Mouse (Mus musculus) small intestine, adult 2 months (tissue): ENCODE measurements around the gene Oit1. TPM values are rescaled to one million over a fixed set of nuclear protein-coding genes. Genes with fewer than 3 reads are reported as not detected.

Experiments used
- H3K27ac ChIP-seq: fragments of 200-500 bp; 2 replicates; pipeline ENCODE4 v1.5.1; 2012; ENCODE audit warnings: low read depth, low read length, control low read depth, inconsistent platforms; ENCODE audit not compliant: insufficient read depth
- H3K27me3 ChIP-seq: fragments of 200-500 bp; 2 replicates; pipeline ENCODE4 v1.6.1; 2012; ENCODE audit warnings: mild to moderate bottlenecking, moderate library complexity, low read length, inconsistent platforms; ENCODE audit not compliant: control insufficient read depth, insufficient read depth
- H3K36me3 ChIP-seq: fragments of 200-500 bp; 2 replicates; pipeline ENCODE4 v1.6.1; 2012; ENCODE audit warnings: mild to moderate bottlenecking, low read length, control low read depth, inconsistent platforms; ENCODE audit not compliant: control insufficient read depth, insufficient read depth
- H3K4me1 ChIP-seq: fragments of 200-500 bp; 2 replicates; pipeline ENCODE4 v1.6.1; 2012; ENCODE audit warnings: low read length, inconsistent platforms, mixed read lengths; ENCODE audit not compliant: control insufficient read depth, insufficient read depth, insufficient read length
- H3K4me3 ChIP-seq: fragments of 200-500 bp; 2 replicates; pipeline ENCODE4 v1.5.1; 2012; ENCODE audit warnings: low read depth, mild to moderate bottlenecking, control low read depth, inconsistent platforms, low read length, moderate library complexity
- CTCF ChIP-seq: fragments of 200-500 bp; IDR thresholded peaks from 2 replicates; pipeline ENCODE4 v1.5.1; 2012; ENCODE audit warnings: low read depth, mild to moderate bottlenecking, control low read depth, inconsistent platforms, low read length, moderate library complexity, mixed read lengths; ENCODE audit not compliant: insufficient replicate concordance, insufficient read length; ENCODE audit errors: extremely low read depth
- POLR2A ChIP-seq: fragments of 200-500 bp; IDR thresholded peaks from 2 replicates; pipeline ENCODE4 v1.6.1; 2012; ENCODE audit warnings: low read depth, mild to moderate bottlenecking, control low read depth, inconsistent platforms, low read length, moderate library complexity
- WGBS: fragments of 180-500 bp; shearing (Covaris S2); methylation state at CpG from one replicate; pipeline ENCODE4 v1.1.7; 2018; 5-methylcytosine and 5-hydroxymethylcytosine counted together
- polyA plus RNA-seq: library from polyadenylated mRNA; depleted of rRNA; stranded (reverse); fragments of >200 nt; gene quantifications from 2 replicates; pipeline ENCODE4 v1.2.3, GENCODE M21; 2012

The Oit1 gene
- polyA plus RNA-seq, 1 experiment = 26.8 TPM

DNA sequence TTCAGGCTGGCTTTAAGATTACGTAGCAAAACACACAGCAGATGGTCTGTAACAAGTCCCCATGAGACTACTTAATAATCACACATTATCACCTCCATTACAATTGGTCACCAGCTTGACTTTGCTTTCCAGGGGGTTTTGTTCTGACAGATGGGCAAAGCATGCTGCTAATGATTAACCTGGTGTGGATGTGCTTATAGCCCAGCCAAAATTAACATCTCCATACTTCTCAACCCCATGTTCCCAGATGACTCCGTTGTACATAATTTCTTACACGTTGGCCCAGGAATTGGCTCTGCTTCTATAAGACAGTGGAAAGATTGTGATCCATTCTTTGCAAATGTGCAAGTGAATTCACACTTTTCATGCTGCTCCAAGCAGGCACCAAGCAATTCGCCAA is 52.8 kb downstream of the Oit1 start:
- TF ChIP-seq CTCF (no peak), POLR2A (no peak)
- 81% methylated on average over 4 of the region's 4 CpGs for WGBS
- Histone ChIP-seq H3K4me3 (no peak overlapping the region), H3K4me1 (no peaks in the 10 kb centered on the region), H3K27ac (no peak overlapping the region), H3K27me3 (no peaks in the 10 kb centered on the region), H3K36me3 (no peaks in the 10 kb centered on the region)

GRCm38 (mm10) chr14:8320528-8320927 is 58.0 kb downstream of the Oit1 start:
- no peaks in the 10 kb centered on the region for H3K36me3 ChIP-seq
- WGBS = 76% methylated on average over 3 of the region's 3 CpGs
- TF ChIP-seq CTCF = no peak
- no peak for TF ChIP-seq POLR2A
- no peaks in the 10 kb centered on the region for H3K4me1 ChIP-seq
- H3K4me3 ChIP-seq = no peak overlapping the region
- H3K27me3 ChIP-seq = peaks cover 22% of the 10 kb centered on the region
- no peak overlapping the region for H3K27ac ChIP-seq

GRCm38 (mm10) chr14:8317194-8318097 is 61.1 kb downstream of the Oit1 start, which contains the start of gene Fam107a:
Gene Fam107a (minus strand): TSS chr14:8318023.
- H3K4me1 ChIP-seq = no peaks in the 10 kb centered on the region
- H3K36me3 ChIP-seq = no peaks in the 10 kb centered on the region
- H3K27me3 ChIP-seq = peaks cover 22% of the 10 kb centered on the region
- H3K27ac ChIP-seq = no peak within 1 kb of the TSS
- TF ChIP-seq CTCF (no peak), POLR2A (no peak)
- WGBS = 10% methylated on average over 41 of the region's 41 CpGs
- no peak within 1 kb of the TSS for H3K4me3 ChIP-seq

GRCm38 (mm10) chr14:8316366-8317193 is 62.0 kb downstream of the Oit1 start:
- Histone ChIP-seq H3K36me3 (no peaks in the 10 kb centered on the region), H3K4me1 (no peaks in the 10 kb centered on the region), H3K27ac (no peak overlapping the region), H3K27me3 (peaks cover 22% of the 10 kb centered on the region), H3K4me3 (no peak overlapping the region)
- TF ChIP-seq POLR2A = no peak
- no peak for TF ChIP-seq CTCF
- WGBS = 5% methylated on average over 23 of the region's 23 CpGs

DNA sequence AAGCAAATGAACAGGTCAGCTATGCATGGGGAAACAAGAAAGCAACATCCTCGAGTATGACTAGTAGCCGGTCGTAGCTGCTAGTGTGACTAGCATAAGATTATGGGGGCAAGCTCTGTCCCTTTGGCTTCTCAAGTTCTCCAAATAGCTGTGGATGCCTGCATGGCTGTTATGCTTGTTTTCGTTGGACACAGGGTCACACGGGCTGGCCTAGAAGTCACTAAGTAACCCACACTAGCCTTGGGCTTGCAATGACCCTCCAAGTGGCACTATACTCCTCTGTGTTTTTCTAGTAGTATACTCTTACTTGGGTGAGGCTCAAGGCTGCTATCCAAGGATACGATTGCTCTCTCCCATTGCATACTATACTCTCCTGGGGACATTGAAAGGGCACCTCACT is 63.4 kb downstream of the Oit1 start:
- Histone ChIP-seq H3K27ac (no peak overlapping the region), H3K4me3 (no peak overlapping the region), H3K4me1 (no peaks in the 10 kb centered on the region), H3K27me3 (peaks cover 22% of the 10 kb centered on the region), H3K36me3 (no peaks in the 10 kb centered on the region)
- 85% methylated on average over 6 of the region's 6 CpGs for WGBS
- TF ChIP-seq CTCF (no peak), POLR2A (no peak)

- TF ChIP-seq CTCF (peak; percentile 42; the same call in 1 of the 2 replicates), POLR2A (no peak)
- peaks cover 22% of the 10 kb centered on the region for H3K27me3 ChIP-seq
- no peak overlapping the region for H3K4me3 ChIP-seq
- H3K36me3 ChIP-seq = no peaks in the 10 kb centered on the region
- H3K27ac ChIP-seq = no peak overlapping the region
- H3K4me1 ChIP-seq = no peaks in the 10 kb centered on the region
- 14% methylated on average over 3 of the region's 3 CpGs for WGBS
Measured at GRCm38 (mm10) chr14:8314536-8314935, 64.0 kb downstream of the Oit1 start.

DNA sequence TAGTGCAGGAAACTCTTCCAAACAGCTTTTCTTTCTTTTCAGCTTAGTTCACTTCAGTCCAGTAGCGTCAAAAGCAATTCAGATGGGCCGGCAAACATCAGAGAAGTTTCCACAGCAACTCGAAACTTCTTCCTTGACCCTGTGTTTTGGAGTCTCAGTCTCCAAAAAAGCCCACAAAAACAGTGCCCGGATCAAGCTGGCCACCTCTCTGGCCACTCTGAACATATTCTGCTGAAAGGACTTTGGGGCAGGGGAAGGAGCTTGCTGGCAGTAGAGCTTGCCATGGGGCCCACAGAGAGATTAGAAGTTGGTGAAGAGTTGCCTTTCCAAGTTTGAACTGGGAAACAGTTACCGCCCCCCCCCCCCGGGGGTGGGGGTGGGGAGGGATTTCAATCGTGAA is 64.7 kb downstream of the Oit1 start:
- no peak for TF ChIP-seq POLR2A
- TF ChIP-seq CTCF = no peak

More for the DNA sequence above, 64.7 kb downstream of the Oit1 start:
- no peaks in the 10 kb centered on the region for H3K4me1 ChIP-seq
- no peak overlapping the region for H3K4me3 ChIP-seq
- no peak overlapping the region for H3K27ac ChIP-seq
- H3K36me3 ChIP-seq = no peaks in the 10 kb centered on the region
- H3K27me3 ChIP-seq = peaks cover 22% of the 10 kb centered on the region
- WGBS = 51% methylated on average over 7 of the region's 7 CpGs
